Mouse (Mus musculus): ENCODE data around the gene Mup1.
"Not testable (repeated sequence)": the region's sequence is repeated elsewhere in the genome, so short reads cannot be mapped to it uniquely, and the experiment has no call there.

The Mup1 gene

DNA sequence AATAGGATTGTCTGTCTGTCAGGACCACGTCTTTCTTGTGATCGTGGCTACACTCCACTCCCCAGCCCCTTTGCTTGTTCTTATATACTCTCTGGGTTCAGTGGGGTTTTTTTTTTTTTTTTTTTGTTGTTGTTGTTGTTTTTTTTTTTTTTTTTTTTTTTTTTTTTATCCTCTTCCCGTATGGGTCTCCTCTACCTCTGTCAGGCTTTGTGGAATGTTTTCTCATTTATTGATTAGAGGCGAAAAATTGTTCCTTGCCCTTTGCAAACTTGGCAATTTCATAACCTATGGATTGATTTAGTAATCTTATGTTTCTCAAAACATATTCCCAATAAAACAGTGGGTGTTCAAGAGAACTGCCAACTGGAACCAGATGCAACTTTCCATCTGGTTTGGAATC, at the start of gene Mup1:
TSS of gene Mup1 (minus strand) at position 101 of the 400 bp plus-strand sequence.
- DNase-seq (ENCODE audit: low read depth, low spot score) = not testable (repeated sequence)

Data from ES-CJ7 (cell line).